Mouse (Mus musculus) embryonic fibroblast, embryonic 13.5 days (primary cell): ENCODE data around the gene Ttll5.

ENCODE experiments used
- CTCF ChIP-seq: IDR thresholded peaks from 2 replicates; pipeline ENCODE4 v1.5.1; 2011; ENCODE audit warnings: mild to moderate bottlenecking, control low read depth, low read length, moderate library complexity, borderline replicate concordance; ENCODE audit not compliant: insufficient read depth
- POLR2A ChIP-seq: IDR thresholded peaks from 2 replicates; pipeline ENCODE4 v1.6.1; 2011; ENCODE audit warnings: low read depth, mild to moderate bottlenecking, control low read depth, low read length, moderate library complexity

GRCm38 (mm10) chr12:85947161-85947560 lies 122.7 kb downstream of the Ttll5 start:
- no peak for TF ChIP-seq CTCF
- TF ChIP-seq POLR2A = no peak
